Mouse (Mus musculus) adrenal gland, adult 18-20 months (tissue): ENCODE measurements at regions not wholly inside any gene's neighbourhood (a gene's known extent, or its start where the extent isn't known, plus 50 kb on each side); places are given as distances from the start of the nearest gene placed in this dataset.
A peak's percentile ranks its signal among the peaks of the same experiment; 100 is the strongest.

Source experiments
- DNase-seq, 2 experiments: peaks; one replicate each; pipeline ENCODE4 v3.0.0; 2021 to 2022; ENCODE audit warnings: low spot score in 2 of 2

GRCm38 (mm10) chr3:58300801-58301485 lies 113.6 kb upstream of the Tsc22d2 start:
- DNase-seq = no peak

- no peak for DNase-seq
Observed at GRCm38 (mm10) chr3:58302322-58302721, 112.2 kb upstream of the Tsc22d2 start.

GRCm38 (mm10) chr3:58303746-58304145 lies 110.8 kb upstream of the Tsc22d2 start:
- no peak for DNase-seq

- no peak for DNase-seq
Observed at GRCm38 (mm10) chr3:58309601-58310000, 104.9 kb upstream of the Tsc22d2 start.

- no peak for DNase-seq
Observed at GRCm38 (mm10) chr3:58310390-58310789, 104.1 kb upstream of the Tsc22d2 start.

GRCm38 (mm10) chr3:58311104-58311685 lies 103.3 kb upstream of the Tsc22d2 start:
- DNase-seq = no peak

GRCm38 (mm10) chr3:58312623-58313022 lies 101.9 kb upstream of the Tsc22d2 start:
- no peak for DNase-seq

GRCm38 (mm10) chr3:58315236-58315635 lies 99.3 kb upstream of the Tsc22d2 start:
- no peak for DNase-seq

GRCm38 (mm10) chr3:58317240-58317639 lies 97.3 kb upstream of the Tsc22d2 start:
- no peak for DNase-seq

GRCm38 (mm10) chr3:58318756-58319155 lies 95.8 kb upstream of the Tsc22d2 start:
- no peak for DNase-seq

GRCm38 (mm10) chr3:58319463-58319862 lies 95.1 kb upstream of the Tsc22d2 start:
- DNase-seq = no peak

GRCm38 (mm10) chr3:58320812-58321211 lies 93.7 kb upstream of the Tsc22d2 start:
- no peak for DNase-seq

- DNase-seq = no peak
Observed at GRCm38 (mm10) chr3:58322322-58322721, 92.2 kb upstream of the Tsc22d2 start.

- no peak for DNase-seq
Observed at GRCm38 (mm10) chr3:58327721-58328120, 86.8 kb upstream of the Tsc22d2 start.

- DNase-seq = peak; percentile 26 to 34
Observed at GRCm38 (mm10) chr3:58330186-58330585, 84.3 kb upstream of the Tsc22d2 start.

- no peak for DNase-seq
Observed at GRCm38 (mm10) chr3:58333997-58334396, 80.5 kb upstream of the Tsc22d2 start.

GRCm38 (mm10) chr3:58335277-58335676 lies 79.2 kb upstream of the Tsc22d2 start:
- no peak for DNase-seq

- no peak for DNase-seq
Observed at GRCm38 (mm10) chr3:58336135-58336534, 78.4 kb upstream of the Tsc22d2 start.

- no peak for DNase-seq
Observed at GRCm38 (mm10) chr3:58336590-58336989, 77.9 kb upstream of the Tsc22d2 start.

GRCm38 (mm10) chr3:58338976-58339375 lies 75.5 kb upstream of the Tsc22d2 start:
- DNase-seq = peak in 1 of 2 experiments; percentile 26

GRCm38 (mm10) chr3:58342096-58342495 lies 72.4 kb upstream of the Tsc22d2 start:
- no peak for DNase-seq

- no peak for DNase-seq
Observed at GRCm38 (mm10) chr3:58362563-58362962, 52.0 kb upstream of the Tsc22d2 start.

- no peak for DNase-seq
Observed at GRCm38 (mm10) chr3:58364526-58364925, 50.0 kb upstream of the Tsc22d2 start.
